Mouse (Mus musculus) embryonic fibroblast, embryonic 13.5 days (primary cell): ENCODE results near the gene Cd19. TPM values are rescaled to one million over a fixed set of nuclear protein-coding genes. Genes with fewer than 3 reads are reported as not detected.

Source experiments
- H3K27ac ChIP-seq: 2 replicates; pipeline ENCODE4 v1.5.1; 2012; ENCODE audit warnings: low read length, control low read depth, inconsistent platforms; ENCODE audit not compliant: insufficient read depth
- H3K4me1 ChIP-seq: 2 replicates; pipeline ENCODE4 v1.6.1; 2011; ENCODE audit warnings: low read length; ENCODE audit not compliant: control insufficient read depth, insufficient read depth
- H3K4me3 ChIP-seq: 2 replicates; pipeline ENCODE4 v1.5.1; 2011; ENCODE audit warnings: mild to moderate bottlenecking, control low read depth, low read length; ENCODE audit not compliant: insufficient read depth
- CTCF ChIP-seq: IDR thresholded peaks from 2 replicates; pipeline ENCODE4 v1.5.1; 2011; ENCODE audit warnings: mild to moderate bottlenecking, control low read depth, low read length, moderate library complexity, borderline replicate concordance; ENCODE audit not compliant: insufficient read depth
- POLR2A ChIP-seq: IDR thresholded peaks from 2 replicates; pipeline ENCODE4 v1.6.1; 2011; ENCODE audit warnings: low read depth, mild to moderate bottlenecking, control low read depth, low read length, moderate library complexity
- polyA plus RNA-seq: library from polyadenylated mRNA; stranded (reverse); fragments of >200 nt; gene quantifications from 2 replicates; pipeline ENCODE4 v1.2.4, GENCODE M21; 2011; ENCODE audit warnings: low read depth; ENCODE audit not compliant: missing spikeins, insufficient read length

Cd19 gene
- polyA plus RNA-seq, 1 experiment, result not detected

DNA sequence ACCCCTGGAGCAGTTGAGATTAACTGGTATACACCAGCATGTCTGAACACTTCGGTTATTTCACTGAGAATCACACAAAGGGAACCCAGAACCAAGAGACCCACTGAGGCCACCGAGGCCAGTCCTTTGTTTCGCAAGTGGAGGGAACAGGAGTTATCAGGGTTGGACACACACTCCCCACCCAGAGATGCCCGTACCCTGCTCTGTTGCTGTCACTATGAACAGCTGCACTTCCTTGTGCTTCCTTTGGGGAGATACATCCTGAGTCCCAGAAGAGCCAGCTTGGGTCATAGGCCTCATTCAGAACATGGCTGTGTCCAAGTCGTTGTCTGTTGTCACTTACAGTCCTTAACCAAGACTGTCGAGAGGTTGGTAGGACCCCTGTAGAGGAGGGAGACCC is 51.7 kb downstream of the Cd19 start:
- Histone ChIP-seq H3K27ac (no peak overlapping the region), H3K4me3 (no peak overlapping the region), H3K4me1 (no peaks in the 10 kb centered on the region)
- TF ChIP-seq CTCF, result no peak
- TF ChIP-seq POLR2A, result no peak

GRCm38 (mm10) chr7:126359049-126359448 is 55.6 kb downstream of the Cd19 start:
- no peak overlapping the region for H3K4me3 ChIP-seq
- no peaks in the 10 kb centered on the region for H3K4me1 ChIP-seq
- TF ChIP-seq POLR2A (no peak), CTCF (no peak)
- no peak overlapping the region for H3K27ac ChIP-seq

Other genes with a start within 250 kb of the Cd19 start
- gene Xpo6, start 214.4 kb downstream of the Cd19 start, polyA plus RNA-seq, result 108 and 115 TPM in 2 replicates
- 4.6 and 5.8 TPM in 2 replicates for gene Sbk1, start 142.3 kb downstream of the Cd19 start, polyA plus RNA-seq
- 0.35 and 0.75 TPM in 2 replicates for gene Lat, start 45.3 kb downstream of the Cd19 start, polyA plus RNA-seq
- gene Spns1, start 37.4 kb downstream of the Cd19 start, polyA plus RNA-seq, result 34.6 and 40.2 TPM in 2 replicates
- 4.4 and 7.4 TPM in 2 replicates for gene Nfatc2ip, start 18.2 kb downstream of the Cd19 start, polyA plus RNA-seq
- gene Rabep2, start 13.9 kb upstream of the Cd19 start, polyA plus RNA-seq, result 13.3 and 20.6 TPM in 2 replicates
- gene Atp2a1, start 48.2 kb upstream of the Cd19 start, polyA plus RNA-seq, result not detected in 2 replicates
- gene Sh2b1, start 60.5 kb upstream of the Cd19 start, polyA plus RNA-seq, result 27.7 and 31.3 TPM in 2 replicates
- 71.4 and 77.9 TPM in 2 replicates for gene Tufm, start 72.5 kb upstream of the Cd19 start, polyA plus RNA-seq
- 131 and 149 TPM in 2 replicates for gene Atxn2l, start 88.5 kb upstream of the Cd19 start, polyA plus RNA-seq
- gene Eif3c, start 151.5 kb upstream of the Cd19 start, polyA plus RNA-seq, result 413 and 481 TPM in 2 replicates
- gene Apobr, start 170.1 kb upstream of the Cd19 start, polyA plus RNA-seq, result 9.3 and 10.0 TPM in 2 replicates
- 12.4 and 16.7 TPM in 2 replicates for gene Cln3, start 170.9 kb upstream of the Cd19 start, polyA plus RNA-seq
- not detected in 2 replicates for gene Il27, start 180.1 kb upstream of the Cd19 start, polyA plus RNA-seq
- gene Nupr1, start 216.0 kb upstream of the Cd19 start, polyA plus RNA-seq, result 179 and 208 TPM in 2 replicates
- 17.7 and 30.3 TPM in 2 replicates for gene Sgf29, start 234.4 kb upstream of the Cd19 start, polyA plus RNA-seq